Comparison of ENCODE assay signal across 8 mouse cellular contexts in genomic region chr3:93361933-93362574, GRCm38 (mm10). TPM values are rescaled to one million over a fixed set of nuclear protein-coding genes. Genes with fewer than 3 reads are reported as not detected.
DNase-seq lines count a peak whose midpoint lies in the region; ATAC-seq and TF ChIP-seq lines count a peak whose summit lies in the region.

No protein-coding gene starts in this region.

- TF ChIP-seq CTCF in left cerebral cortex, adult 2 months (IDR thresholded peaks at IDR 0.05), result peak; percentile 81

- DNase-seq in left cerebral cortex, adult 2 months (ENCODE audit: extremely low spot score in 1 of 2, low spot score in 2 of 2), result no peak
- no peak for DNase-seq in left cerebral cortex, adult 9 months (ENCODE audit: low spot score in 2 of 2)
- peak; percentile 61 for DNase-seq in Muller cell, postnatal 12 days (ENCODE audit: inconsistent ontology term)
- no peak for DNase-seq in forebrain, embryonic 10.5 days (ENCODE audit: extremely low spot score, low spot score)
- no peak for DNase-seq in spleen, adult 12 weeks (ENCODE audit: low spot score)
- no peak for DNase-seq in urinary bladder, postnatal 14 days (ENCODE audit: low spot score)

- H3K4me1 ChIP-seq in forebrain, embryonic 10.5 days, result 0 out of 2 replicates have a peak, but pooled peaks cover 7% of the 10 kb centered on the region
- H3K4me1 ChIP-seq in intestine, embryonic 16.5 days (ENCODE audit: control insufficient read depth, insufficient read depth, low read length), result peaks cover 4% of the 10 kb centered on the region; the same call in 1 of the 2 replicates
- H3K4me1 ChIP-seq in midbrain, embryonic 16.5 days (ENCODE audit: control insufficient read depth, insufficient read depth, low read length), result peaks cover 3% of the 10 kb centered on the region; the same call in 1 of the 2 replicates

- no peaks in the 10 kb centered on the region for H3K36me3 ChIP-seq in forebrain, embryonic 10.5 days (replicated peaks)
- no peaks in the 10 kb centered on the region for H3K36me3 ChIP-seq in intestine, embryonic 16.5 days (ENCODE audit: control insufficient read depth, insufficient read depth, low read length)
- H3K36me3 ChIP-seq in midbrain, embryonic 16.5 days (ENCODE audit: control insufficient read depth, insufficient read depth, low read length), result no peaks in the 10 kb centered on the region

- H3K27me3 ChIP-seq in forebrain, embryonic 10.5 days (ENCODE audit: poor library complexity, severe bottlenecking), result peaks cover 15% of the 10 kb centered on the region; the same call in 1 of the 2 replicates
- H3K27me3 ChIP-seq in intestine, embryonic 16.5 days (replicated peaks; ENCODE audit: control insufficient read depth, insufficient read depth, low read length), result no peaks in the 10 kb centered on the region
- H3K27me3 ChIP-seq in midbrain, embryonic 16.5 days (ENCODE audit: control insufficient read depth, insufficient read depth, low read depth, low read length), result no peaks in the 10 kb centered on the region

- ATAC-seq in intestine, embryonic 16.5 days, result peak; percentile 83
- ATAC-seq in midbrain, embryonic 16.5 days, result peak; percentile 94

- H3K9ac ChIP-seq in intestine, embryonic 16.5 days (ENCODE audit: low read depth, low read length), result no peak overlapping the region
- H3K9ac ChIP-seq in midbrain, embryonic 16.5 days (ENCODE audit: low read depth, low read length), result no peak overlapping the region; the same call in 1 of the 2 replicates

- intact Hi-C loops in left cerebral cortex, adult 2 months (cut with DNase I), result loop anchor here (1.0 to 10.0 kb wide), 5 partner anchors 45 to 250 kb away; no protein-coding TSS in a partner anchor

- H3K27ac ChIP-seq in left cerebral cortex, adult 2 months, result no peak overlapping the region
- no peak overlapping the region for H3K27ac ChIP-seq in forebrain, embryonic 10.5 days
- no peak overlapping the region for H3K27ac ChIP-seq in intestine, embryonic 16.5 days (ENCODE audit: low read length)
- no peak overlapping the region for H3K27ac ChIP-seq in midbrain, embryonic 16.5 days (ENCODE audit: low read length)

- no peaks in the 10 kb centered on the region for H3K9me3 ChIP-seq in forebrain, embryonic 10.5 days
- H3K9me3 ChIP-seq in intestine, embryonic 16.5 days (ENCODE audit: control insufficient read depth, low read length), result no peaks in the 10 kb centered on the region
- no peaks in the 10 kb centered on the region for H3K9me3 ChIP-seq in midbrain, embryonic 16.5 days (replicated peaks; ENCODE audit: control insufficient read depth, low read length, poor library complexity, severe bottlenecking)

- H3K4me2 ChIP-seq in intestine, embryonic 16.5 days (ENCODE audit: low read depth, low read length), result 0 out of 2 replicates have a peak overlapping the region, but pooled peaks have one; percentile 32
- peak overlapping the region; percentile 58 for H3K4me2 ChIP-seq in midbrain, embryonic 16.5 days (ENCODE audit: low read length)

- WGBS in forebrain, embryonic 10.5 days, result 13% methylated on average over 10 of the region's 10 CpGs
- WGBS in intestine, embryonic 16.5 days, result 12% methylated on average over 10 of the region's 10 CpGs
- WGBS in midbrain, embryonic 16.5 days, result 11% methylated on average over 10 of the region's 10 CpGs

- no peak overlapping the region for H3K4me3 ChIP-seq in left cerebral cortex, adult 2 months
- H3K4me3 ChIP-seq in forebrain, embryonic 10.5 days, result peak overlapping the region; percentile 26
- H3K4me3 ChIP-seq in intestine, embryonic 16.5 days (ENCODE audit: low read length), result no peak overlapping the region
- peak overlapping the region; percentile 23 for H3K4me3 ChIP-seq in midbrain, embryonic 16.5 days (ENCODE audit: low read depth, low read length)

RNA-seq across cellular contexts. Expression of gene Rptn, which starts 31.4 kb away (rescaled TPM):
- not detected for total RNA-seq in left cerebral cortex, adult 2 months (2021)
- not detected in 2 replicates for polyA plus RNA-seq in forebrain, embryonic 10.5 days (2016; fragmentation: Nextera tagmentation; extraction: Ambion mirVana)
- polyA plus RNA-seq in intestine, embryonic 16.5 days (2015; fragmentation: Nextera tagmentation; extraction: Ambion mirVana), result not detected in 2 replicates
- not detected in 2 replicates for polyA plus RNA-seq in midbrain, embryonic 16.5 days (2015; fragmentation: Nextera tagmentation; extraction: Ambion mirVana)

RNA-seq across cellular contexts. Expression of gene Hrnr, which starts 42.5 kb away (rescaled TPM):
- total RNA-seq in left cerebral cortex, adult 2 months (2021), result not detected
- not detected in 2 replicates for polyA plus RNA-seq in forebrain, embryonic 10.5 days (2016; fragmentation: Nextera tagmentation; extraction: Ambion mirVana)
- 0.01 and 0.06 TPM in 2 replicates for polyA plus RNA-seq in intestine, embryonic 16.5 days (2015; fragmentation: Nextera tagmentation; extraction: Ambion mirVana)
- polyA plus RNA-seq in midbrain, embryonic 16.5 days (2015; fragmentation: Nextera tagmentation; extraction: Ambion mirVana), result not detected in 2 replicates

Comparison
In these comparisons a context has a peak if more than half of its experiments do, and no peak if none do; other contexts are left out.
1. H3K4me3 ChIP-seq: peak in forebrain, embryonic 10.5 days (single experiment) and midbrain, embryonic 16.5 days (single experiment); none in left cerebral cortex, adult 2 months (single experiment) and intestine, embryonic 16.5 days (single experiment).